Mouse (Mus musculus) heart, postnatal 0 days (tissue): Measurements from ENCODE around the gene Ak7. TPM values are rescaled to one million over a fixed set of nuclear protein-coding genes. Genes with fewer than 3 reads are reported as not detected.

Experiments
- ATAC-seq: fragments of 200-750 bp; cut with Nextera tagmentation; 2 replicates; pipeline ENCODE4 v1.8.0; 2017; ENCODE audit warnings: low read depth, moderate number of reproducible peaks, moderate library complexity; ENCODE audit not compliant: insufficient read depth
- DNase-seq: peaks from one replicate; pipeline ENCODE4 v3.0.0-alpha.2; 2016; ENCODE audit warnings: low spot score
- H3K27ac ChIP-seq: fragments of 300-500 bp; sonication (generic); 2 replicates; pipeline ENCODE4 v1.5.1; 2014; ENCODE audit warnings: low read depth, mild to moderate bottlenecking
- H3K27me3 ChIP-seq: fragments of 300-500 bp; sonication (generic); 2 replicates; pipeline ENCODE4 v1.6.1; 2014; ENCODE audit warnings: low read length, mixed read lengths; ENCODE audit not compliant: control insufficient read depth, insufficient read depth
- H3K36me3 ChIP-seq: fragments of 300-500 bp; sonication (generic); replicated peaks from 2 replicates; pipeline ENCODE4 v1.6.1; 2014; ENCODE audit warnings: low read length, mixed read lengths; ENCODE audit not compliant: control insufficient read depth, insufficient read depth
- H3K4me1 ChIP-seq: fragments of 300-500 bp; sonication (generic); 2 replicates; pipeline ENCODE4 v1.6.1; 2014; ENCODE audit warnings: antibody characterized with exemption; ENCODE audit not compliant: control insufficient read depth, insufficient read depth
- H3K4me2 ChIP-seq: fragments of 300-500 bp; sonication (generic); 2 replicates; pipeline ENCODE4 v1.6.1; 2014; ENCODE audit warnings: low read depth, mild to moderate bottlenecking, low read length, moderate library complexity
- H3K4me3 ChIP-seq: fragments of 300-500 bp; sonication (generic); 2 replicates; pipeline ENCODE4 v1.5.1; 2014; ENCODE audit warnings: low read depth, low read length
- H3K9ac ChIP-seq: fragments of 300-500 bp; sonication (generic); replicated peaks from 2 replicates; pipeline ENCODE4 v1.6.1; 2014; ENCODE audit warnings: low read depth, low read length, mixed read lengths
- H3K9me3 ChIP-seq: fragments of 300-500 bp; sonication (generic); replicated peaks from 2 replicates; pipeline ENCODE4 v1.6.1; 2016; ENCODE audit warnings: low read length; ENCODE audit not compliant: control insufficient read depth
- CTCF ChIP-seq: IDR thresholded peaks from 2 replicates; pipeline ENCODE4 v1.5.1; 2016; ENCODE audit warnings: antibody characterized with exemption, control low read depth, low read depth
- EP300 ChIP-seq: IDR thresholded peaks from 2 replicates; pipeline ENCODE4 v1.6.1; 2016; ENCODE audit warnings: antibody characterized with exemption, low read depth
- WGBS: fragments of 180-500 bp; shearing (Covaris S2); extraction: QIAGEN DNeasy Blood & Tissue Kit; methylation state at CpG from one replicate; pipeline ENCODE4 v1.1.7; 2014; 5-methylcytosine and 5-hydroxymethylcytosine counted together
- polyA plus RNA-seq: library from polyadenylated mRNA; unstranded; fragments of >200 nt; fragmentation: Nextera tagmentation; extraction: Ambion mirVana; gene quantifications from 2 replicates; pipeline ENCODE4 v1.2.1, GENCODE M21; 2015
- total RNA-seq: library from RNA; depleted of rRNA; stranded (reverse); fragments of >200 nt; gene quantifications from 2 replicates; pipeline ENCODE4 v1.2.3, GENCODE M21; 2014; ENCODE audit warnings: low replicate concordance

Gene Ak7
- total and polyA plus RNA-seq, 2 experiments from 2014 or later = 0.14 TPM; not detected in 1

- H3K4me3 ChIP-seq = peak within 1 kb of the TSS; percentile 88
- peak within 1 kb of the TSS; percentile 90 for H3K27ac ChIP-seq
- WGBS = under 1% methylated on average over 73 of the region's 73 CpGs
- peak within 1 kb of the TSS; percentile 83 for H3K4me2 ChIP-seq
- TF ChIP-seq CTCF = no peak
- no peak for TF ChIP-seq EP300
- H3K27me3 ChIP-seq = no peaks in the 10 kb centered on the region
- peaks cover 6% of the 10 kb centered on the region; the same call in 1 of the 2 replicates for H3K36me3 ChIP-seq
- ATAC-seq = peak; percentile 94
- H3K9me3 ChIP-seq = no peaks in the 10 kb centered on the region
- DNase-seq = peak; percentile 94
- H3K9ac ChIP-seq = peak within 1 kb of the TSS; percentile 87
- H3K4me1 ChIP-seq = peaks cover 17% of the 10 kb centered on the region; the same call in 1 of the 2 replicates
These were observed 20.6 kb upstream of the Ak7 start, which contains the start of gene Atg2b for GRCm38 (mm10) chr12:105685001-105685691. Gene Atg2b, minus strand, starts transcription at chr12:105685211.

DNA sequence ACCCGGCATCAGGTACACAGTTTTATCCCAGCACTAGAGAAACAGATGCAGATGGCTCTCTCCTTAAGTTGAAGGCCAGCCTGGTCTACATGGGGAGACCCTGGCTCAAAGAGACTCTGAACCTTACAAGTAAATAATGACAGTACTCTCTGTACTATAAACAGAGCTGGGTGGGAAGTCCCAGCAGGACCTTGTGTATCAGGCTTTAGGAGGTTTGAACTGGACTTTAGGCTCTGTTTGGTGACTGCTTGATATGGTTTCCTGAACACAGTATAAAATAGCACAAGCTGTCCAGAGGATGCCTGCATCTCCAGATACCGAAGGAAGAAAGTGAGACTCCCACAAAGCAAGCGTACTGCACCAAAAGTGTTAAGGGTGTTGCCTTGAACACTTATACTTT lies 19.0 kb upstream of the Ak7 start:
- no peak for ATAC-seq

GRCm38 (mm10) chr12:105687416-105687815 lies 18.4 kb upstream of the Ak7 start:
- no peak for ATAC-seq
- WGBS = 80% methylated on average over 4 of the region's 4 CpGs
- no peak overlapping the region for H3K4me2 ChIP-seq

More for the DNA sequence above, 19.0 kb upstream of the Ak7 start:
- H3K36me3 ChIP-seq = peaks cover 6% of the 10 kb centered on the region
- DNase-seq = no peak
- H3K27me3 ChIP-seq = no peaks in the 10 kb centered on the region
- no peaks in the 10 kb centered on the region for H3K9me3 ChIP-seq
- no peak overlapping the region for H3K27ac ChIP-seq
- no peak overlapping the region for H3K4me3 ChIP-seq
- H3K9ac ChIP-seq = no peak overlapping the region
- no peak overlapping the region for H3K4me2 ChIP-seq
- WGBS = 79% methylated on average over 3 of the region's 3 CpGs
- TF ChIP-seq EP300 (no peak), CTCF (no peak)
- H3K4me1 ChIP-seq = peaks cover 17% of the 10 kb centered on the region; the same call in 1 of the 2 replicates

GRCm38 (mm10) chr12:105688546-105688945 lies 17.2 kb upstream of the Ak7 start:
- H3K4me3 ChIP-seq = no peak overlapping the region
- H3K27me3 ChIP-seq = no peaks in the 10 kb centered on the region
- TF ChIP-seq CTCF = no peak
- ATAC-seq (no peak), DNase-seq (no peak)
- H3K4me2 ChIP-seq = no peak overlapping the region
- H3K4me1 ChIP-seq = peaks cover 10% of the 10 kb centered on the region; the same call in 1 of the 2 replicates
- H3K27ac ChIP-seq = no peak overlapping the region
- 81% methylated on average over 4 of the region's 4 CpGs for WGBS
- H3K9ac ChIP-seq = no peak overlapping the region
- H3K36me3 ChIP-seq = peaks cover 6% of the 10 kb centered on the region
- H3K9me3 ChIP-seq = no peaks in the 10 kb centered on the region

More at GRCm38 (mm10) chr12:105687416-105687815, 18.4 kb upstream of the Ak7 start:
- no peak overlapping the region for H3K9ac ChIP-seq
- H3K4me1 ChIP-seq = peaks cover 17% of the 10 kb centered on the region; the same call in 1 of the 2 replicates
- no peak overlapping the region for H3K27ac ChIP-seq
- TF ChIP-seq EP300 (no peak), CTCF (no peak)
- H3K27me3 ChIP-seq = no peaks in the 10 kb centered on the region
- H3K36me3 ChIP-seq = peaks cover 6% of the 10 kb centered on the region
- H3K9me3 ChIP-seq = no peaks in the 10 kb centered on the region
- H3K4me3 ChIP-seq = no peak overlapping the region
- DNase-seq = no peak

DNA sequence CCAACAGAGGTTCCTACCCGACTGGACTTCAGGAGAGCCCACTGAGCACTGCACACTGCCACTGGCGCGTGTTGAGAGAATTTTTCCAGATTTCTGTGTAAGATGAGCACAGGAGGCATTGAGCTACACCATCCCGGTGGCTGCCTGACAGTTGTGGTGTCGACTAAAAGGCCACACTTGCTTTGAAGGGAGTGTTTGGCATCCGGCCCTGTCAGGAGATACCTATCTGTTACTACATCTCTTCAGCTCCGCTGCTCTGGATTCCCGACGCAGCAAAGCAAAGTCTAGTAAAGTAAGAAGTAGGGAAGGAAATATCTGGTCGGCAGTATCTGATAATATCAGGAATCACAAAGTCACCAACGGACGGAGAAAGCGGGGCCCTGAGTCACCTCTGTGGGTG lies 16.3 kb upstream of the Ak7 start:
- Histone ChIP-seq H3K9ac (no peak overlapping the region), H3K4me1 (peaks cover 7% of the 10 kb centered on the region; the same call in 1 of the 2 replicates), H3K9me3 (no peaks in the 10 kb centered on the region), H3K4me2 (no peak overlapping the region), H3K27me3 (no peaks in the 10 kb centered on the region), H3K4me3 (no peak overlapping the region), H3K27ac (no peak overlapping the region), H3K36me3 (peaks cover 8% of the 10 kb centered on the region)
- no peak for DNase-seq
- WGBS = 84% methylated on average over 13 of the region's 13 CpGs
- no peak for ATAC-seq
- TF ChIP-seq EP300 = no peak
- TF ChIP-seq CTCF = no peak
